ENCODE assay signal across 15 mouse cellular contexts in the genomic region with DNA sequence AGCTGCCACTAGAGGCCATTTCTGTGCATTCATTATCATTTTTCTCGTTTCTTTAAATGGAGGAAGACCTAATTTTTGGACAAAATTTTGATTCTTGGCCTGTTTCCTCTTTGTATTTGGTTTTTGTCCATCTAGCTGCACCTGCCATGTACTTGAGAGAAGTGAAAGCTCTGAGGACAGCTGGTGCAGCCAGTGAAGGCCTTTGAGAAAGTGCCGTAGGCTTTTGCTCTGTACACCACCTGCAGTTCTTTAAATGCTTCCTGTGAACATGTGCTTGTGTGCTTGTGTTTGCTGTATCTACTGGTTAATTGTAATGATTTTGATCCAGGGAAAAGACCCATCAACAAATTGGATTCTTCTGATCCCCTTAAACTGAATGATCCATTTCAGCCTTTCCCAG. TPM values are rescaled to one million over a fixed set of nuclear protein-coding genes. Genes with fewer than 3 reads are reported as not detected.
DNase-seq lines count a peak whose midpoint lies in the region.
"Had no signal": no experiment of that assay in that cellular context is flagged by ENCODE, and none has a peak within 500 bp of the region (broad histone marks: within the 10 kb centered on the region; RNA-seq: fewer than 3 reads in every experiment).

No protein-coding gene starts in this region.

- peak; percentile 44 for DNase-seq in cerebellum, adult 11-12 months
- DNase-seq in cerebellum, adult 11 months = no peak
- peak; percentile 88 for DNase-seq in A20 (ENCODE audit: low read depth, low spot score)
- DNase-seq in cerebellum, adult 18-20 months = peak; percentile 44 to 53
- DNase-seq in cerebellum, adult 9-11 months = peak; percentile 57
- no peak for DNase-seq in gastrocnemius, adult 8-10 months (ENCODE audit: low spot score in 2 of 2)
- no peak for DNase-seq in gastrocnemius, adult 18-20 months (ENCODE audit: low spot score)
- DNase-seq in gastrocnemius, postnatal 4 days (ENCODE audit: low spot score in 2 of 2) = no peak
- DNase-seq: adrenal gland, adult 8-10 months; adrenal gland, postnatal 36 days; forebrain, postnatal 0 days; gastrocnemius, adult 2 months; gastrocnemius, postnatal 36 days; heart, adult 2 months; kidney, adult 18-20 months had no signal

RNA-seq across cellular contexts. Expression of a gene that starts 24.0 kb away (rescaled TPM):
- total RNA-seq in gastrocnemius, adult 8-10 months (2022) = under 1 TPM in 2 of 4 experiments, not detected in 2; 0.11 to 0.16 TPM
- under 1 TPM in 1 of 2 experiments, not detected in 1; 0.11 TPM for total RNA-seq in gastrocnemius, adult 18-20 months (2021)
- total RNA-seq in gastrocnemius, postnatal 4 days (2021) = 1 to 10 TPM in 1 of 2 experiments, under 1 TPM in 1; 0.83 to 1.2 TPM

Comparison
In these comparisons a context has a peak if more than half of its experiments do, and no peak if none do; other contexts are left out.
1. DNase-seq: peak in cerebellum, adult 11-12 months (single experiment), A20 (single experiment), cerebellum, adult 18-20 months (2 of 2) and cerebellum, adult 9-11 months (single experiment); none in cerebellum, adult 11 months (single experiment), gastrocnemius, adult 8-10 months (0 of 2), gastrocnemius, adult 18-20 months (single experiment) and gastrocnemius, postnatal 4 days (0 of 2).